ENCODE assay signal across 9 mouse cellular contexts in genomic region chr11:117497256-117498136, GRCm38 (mm10). TPM values are rescaled to one million over a fixed set of nuclear protein-coding genes. Genes with fewer than 3 reads are reported as not detected.
DNase-seq lines count a peak whose midpoint lies in the region; ATAC-seq lines count a peak whose summit lies in the region.
"Had no signal": no experiment of that assay in that cellular context is flagged by ENCODE, and none has a peak within 500 bp of the region (broad histone marks: within the 10 kb centered on the region; RNA-seq: fewer than 3 reads in every experiment).

No protein-coding gene starts in this region.

- intact Hi-C loops in heart, postnatal 25 days (cut with DNase I): no loop called here

- no peak overlapping the region for H3K4me3 ChIP-seq in forebrain, embryonic 14.5 days (ENCODE audit: low read depth, low read length)

- no peaks in the 10 kb centered on the region for H3K27me3 ChIP-seq in forebrain, embryonic 14.5 days (replicated peaks; ENCODE audit: control insufficient read depth, insufficient read depth, low read length)

- no peaks in the 10 kb centered on the region for H3K36me3 ChIP-seq in forebrain, embryonic 14.5 days (ENCODE audit: control insufficient read depth, insufficient read depth, low read length)

- H3K9me3 ChIP-seq in forebrain, embryonic 14.5 days (replicated peaks; ENCODE audit: control insufficient read depth, low read length): no peaks in the 10 kb centered on the region

- H3K4me1 ChIP-seq in forebrain, embryonic 14.5 days (ENCODE audit: control insufficient read depth, insufficient read depth, low read length): peaks cover 26% of the 10 kb centered on the region

- peak overlapping the region; percentile 95 for H3K27ac ChIP-seq in forebrain, embryonic 14.5 days (ENCODE audit: low read depth, low read length)

- H3K9ac ChIP-seq in forebrain, embryonic 14.5 days (ENCODE audit: low read length): peak overlapping the region; percentile 53

- H3K4me2 ChIP-seq in forebrain, embryonic 14.5 days (ENCODE audit: low read length): peak overlapping the region; percentile 42

- DNase-seq in embryo, embryonic 9.5 days (ENCODE audit: extremely low spot score): peak; percentile 71
- DNase-seq in forebrain, embryonic 14.5 days (ENCODE audit: low spot score): peak; percentile 94
- DNase-seq in heart, postnatal 25 days (ENCODE audit: low spot score): peak; percentile 56
- DNase-seq in kidney, postnatal 14 days: peak; percentile 72
- peak; percentile 71 for DNase-seq in lung, postnatal 36 days
- peak; percentile 63 for DNase-seq in skeletal muscle tissue, adult 2 months (ENCODE audit: low read depth, low spot score)
- DNase-seq in urinary bladder, postnatal 25 days (ENCODE audit: low spot score): no peak

- 5% methylated on average over 16 of the region's 16 CpGs for WGBS in forebrain, embryonic 14.5 days

- ATAC-seq in forebrain, embryonic 14.5 days: peak; percentile 95

RNA-seq across cellular contexts. Expression of gene Gm11733, which starts 13.3 kb away (rescaled TPM):
- 0.09 and 0.11 TPM in 2 replicates for polyA plus RNA-seq in forebrain, embryonic 14.5 days (2014; fragmentation: Nextera tagmentation; extraction: Ambion mirVana)
- not detected for total RNA-seq in heart, postnatal 25 days (2021)
- total RNA-seq: adrenal gland, postnatal 36 days had no signal
- polyA plus RNA-seq: testis, adult 2 months had no signal
